Mouse (Mus musculus): ENCODE measurements around the gene Hoxb6.

Gene Hoxb6

DNA sequence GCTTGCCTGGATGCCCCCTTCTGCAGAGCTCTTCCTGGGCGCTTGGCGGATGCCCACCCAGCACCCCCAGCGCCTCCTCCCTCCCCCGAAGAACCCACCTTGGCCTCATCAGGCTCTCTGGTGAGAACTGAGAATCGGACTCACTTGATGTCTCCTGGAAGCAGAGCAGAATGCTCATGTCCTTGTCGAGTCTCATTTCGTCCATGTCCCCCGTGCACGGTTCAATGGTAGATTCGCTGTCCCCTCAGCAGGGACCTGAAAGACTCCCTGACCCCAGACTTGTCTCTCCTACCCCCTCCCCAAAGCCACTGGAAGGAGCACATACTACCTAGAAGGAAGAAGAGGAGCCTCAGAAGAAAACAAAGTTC lies 8.8 kb downstream of the Hoxb6 start:
- no peak for DNase-seq (ENCODE audit: low read depth)

DNA sequence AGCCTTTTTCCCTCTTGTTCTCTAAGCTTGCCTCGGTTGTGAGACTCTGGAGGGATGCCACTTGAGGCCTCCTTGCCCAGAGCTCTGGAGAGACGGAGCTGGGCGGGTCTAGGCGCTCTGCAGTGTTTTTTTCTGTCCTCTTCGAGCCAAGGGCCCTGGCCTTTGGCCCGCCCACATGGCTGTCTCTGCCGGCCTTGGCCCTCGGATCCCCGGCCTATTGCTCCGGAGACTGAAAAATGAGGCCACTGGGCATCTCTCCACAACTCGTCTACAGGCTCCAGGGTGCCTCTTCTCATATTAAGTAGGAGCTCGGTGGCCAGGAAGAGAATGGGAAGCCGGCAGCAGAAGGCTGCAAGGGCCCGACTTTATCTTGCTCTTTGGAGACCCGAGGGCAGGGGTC lies 9.6 kb downstream of the Hoxb6 start:
- DNase-seq (ENCODE audit: low read depth) = no peak

DNA sequence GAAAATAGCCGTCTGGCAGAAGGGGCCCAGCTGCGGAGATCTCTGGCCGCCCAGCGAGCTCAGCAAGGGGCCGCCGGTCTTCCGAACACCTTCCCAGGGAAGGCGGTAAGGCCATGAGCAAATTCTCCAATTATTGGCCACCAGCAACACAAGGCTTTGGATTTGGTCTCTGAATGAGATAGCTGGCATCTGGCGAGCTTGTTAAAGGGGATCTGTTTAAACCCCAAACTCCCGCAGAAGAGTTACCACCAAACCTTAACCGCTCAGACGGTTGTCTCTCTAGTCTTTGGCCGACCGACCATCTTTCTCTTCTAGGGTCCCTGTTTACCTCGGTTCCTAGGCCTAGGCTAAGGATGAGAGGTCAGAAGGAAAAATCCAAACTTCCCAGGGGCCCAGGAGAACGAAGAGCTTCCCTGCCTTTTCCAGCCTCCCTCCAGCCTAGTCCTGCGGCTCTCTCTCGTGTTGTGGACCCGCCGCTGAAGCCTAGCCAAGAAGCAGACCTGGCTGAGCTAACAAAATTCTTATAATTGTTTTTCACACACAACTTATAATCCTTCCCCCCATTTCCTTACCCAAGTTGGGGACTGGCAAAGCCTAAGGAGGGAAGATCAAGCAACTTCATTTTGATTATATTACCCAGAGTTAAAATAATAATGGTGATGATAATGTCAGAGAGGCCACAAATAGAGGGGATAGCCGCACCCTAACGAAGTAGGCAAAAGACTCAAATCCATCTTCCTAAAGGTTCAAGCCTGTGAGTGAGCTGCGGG lies 10.3 kb downstream of the Hoxb6 start:
- DNase-seq (ENCODE audit: low read depth) = no peak

DNA sequence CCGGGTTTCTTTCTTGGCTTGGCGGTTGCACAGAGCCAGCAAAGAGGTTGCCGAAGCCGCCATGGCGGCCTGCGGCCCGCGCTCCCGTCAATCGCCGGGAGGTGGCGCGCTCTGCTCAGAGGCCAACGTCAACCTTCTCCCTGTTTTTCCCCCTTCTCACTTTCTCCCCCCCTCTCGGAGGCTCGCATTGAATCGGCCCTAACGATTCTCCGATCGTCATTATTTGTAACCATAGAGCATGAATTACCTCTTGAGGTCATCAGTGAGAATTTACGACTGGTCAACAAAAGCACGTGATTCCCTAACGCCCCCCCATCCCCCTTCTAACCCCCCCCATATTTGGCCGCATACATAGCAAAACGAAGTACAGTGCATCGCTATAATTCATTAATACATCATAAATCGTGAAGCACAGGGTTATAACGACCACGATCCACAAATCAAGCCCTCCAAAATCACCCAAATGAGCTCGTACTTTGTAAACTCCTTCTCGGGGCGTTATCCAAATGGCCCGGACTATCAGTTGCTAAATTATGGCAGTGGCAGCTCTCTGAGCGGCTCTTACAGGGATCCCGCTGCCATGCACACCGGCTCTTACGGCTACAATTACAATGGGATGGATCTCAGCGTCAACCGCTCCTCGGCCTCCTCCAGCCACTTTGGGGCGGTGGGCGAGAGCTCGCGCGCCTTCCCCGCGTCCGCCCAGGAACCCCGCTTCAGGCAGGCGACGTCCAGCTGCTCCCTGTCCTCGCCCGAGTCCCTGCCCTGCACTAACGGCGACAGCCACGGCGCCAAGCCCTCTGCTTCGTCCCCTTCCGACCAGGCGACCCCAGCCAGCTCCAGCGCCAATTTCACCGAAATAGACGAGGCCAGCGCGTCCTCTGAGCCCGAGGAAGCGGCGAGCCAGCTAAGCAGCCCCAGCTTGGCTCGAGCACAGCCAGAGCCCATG lies 11.1 kb downstream of the Hoxb6 start, which contains the start of gene Hoxb5:
Hoxb5 (plus strand) TSS at position 186 of the 949 bp plus-strand sequence.
- DNase-seq (ENCODE audit: low read depth) = peak; percentile 19

- DNase-seq (ENCODE audit: low read depth) = no peak
These were observed 12.3 kb downstream of the Hoxb6 start for GRCm38 (mm10) chr11:96304381-96305195.

GRCm38 (mm10) chr11:96305505-96306182 lies 13.4 kb downstream of the Hoxb6 start:
- DNase-seq (ENCODE audit: low read depth) = no peak

DNA sequence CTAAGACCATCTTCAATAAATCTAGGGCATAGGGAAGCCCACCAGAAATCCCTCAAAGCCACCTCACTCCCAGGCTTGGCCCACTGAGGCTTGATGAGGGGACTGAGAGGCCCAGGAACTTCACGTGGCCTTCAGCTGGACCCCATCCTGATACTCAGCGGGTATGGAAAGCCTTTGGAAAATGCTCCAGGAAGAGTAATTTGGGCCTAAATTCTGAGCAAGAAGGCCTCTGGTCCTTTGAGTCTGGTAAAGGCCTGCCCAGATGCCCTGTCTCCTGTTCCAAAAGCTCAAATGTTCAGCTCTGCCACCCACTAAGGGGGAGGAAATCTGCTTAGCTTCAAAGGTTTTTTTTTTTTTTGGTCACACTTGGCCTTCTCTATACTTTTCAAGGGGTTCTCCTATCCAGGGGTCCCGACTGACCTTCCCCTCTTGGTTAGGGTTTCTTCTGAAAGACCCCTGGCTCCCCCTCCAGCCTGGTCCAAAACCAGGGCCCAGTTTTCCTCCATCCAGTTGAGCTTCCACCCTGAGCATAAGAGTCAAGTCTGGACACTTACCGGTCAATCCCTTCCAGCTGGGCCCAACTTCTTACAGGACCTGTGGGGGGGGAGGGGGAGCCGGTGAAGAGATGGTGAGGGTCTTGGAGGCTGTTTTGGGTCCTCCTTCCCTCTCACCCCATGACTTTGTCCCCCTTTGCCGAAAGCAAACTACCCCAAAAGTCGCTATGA lies 14.1 kb downstream of the Hoxb6 start:
- DNase-seq (ENCODE audit: low read depth) = no peak

DNA sequence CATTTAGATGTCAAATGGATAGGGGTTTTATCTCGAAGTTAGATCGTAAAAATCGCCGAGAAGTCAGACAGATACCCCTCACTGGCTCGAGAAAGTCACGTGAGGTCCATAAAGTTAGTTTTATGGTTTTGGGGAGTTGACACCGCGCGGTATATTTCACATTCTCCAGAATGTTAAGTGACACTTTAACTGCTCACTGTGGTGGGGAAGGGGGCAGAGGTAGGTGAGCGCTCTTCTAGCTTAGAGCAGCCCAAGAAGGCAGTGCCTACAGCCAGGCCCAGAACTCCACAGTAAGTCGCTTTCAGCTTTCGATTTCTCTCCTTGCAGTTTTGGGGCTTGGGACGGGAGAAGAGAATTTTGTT lies 14.6 kb downstream of the Hoxb6 start:
- DNase-seq (ENCODE audit: low read depth) = no peak

GRCm38 (mm10) chr11:96308763-96309162 lies 16.5 kb downstream of the Hoxb6 start:
- no peak for DNase-seq (ENCODE audit: low read depth)

DNA sequence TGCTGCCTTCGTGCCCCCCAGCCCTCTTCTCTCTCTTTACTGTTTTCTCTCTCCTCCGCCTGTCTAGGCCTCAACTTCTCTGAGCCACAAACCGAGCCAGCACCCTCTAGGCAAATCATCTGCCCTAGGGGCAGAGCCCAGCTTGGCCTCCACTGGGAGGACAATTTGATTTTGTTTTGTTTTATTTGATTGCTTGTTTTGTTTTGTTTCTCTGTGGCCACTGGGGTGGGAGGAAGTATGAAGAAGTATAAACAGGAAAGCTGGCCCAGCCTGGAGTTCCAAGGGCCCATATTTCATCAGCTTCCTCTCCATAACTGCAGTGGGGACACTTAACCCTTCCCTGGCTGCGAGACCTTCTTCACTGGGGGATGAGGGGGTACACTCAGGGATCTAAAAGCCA lies 17.0 kb downstream of the Hoxb6 start:
- no peak for DNase-seq (ENCODE audit: low read depth)

DNA sequence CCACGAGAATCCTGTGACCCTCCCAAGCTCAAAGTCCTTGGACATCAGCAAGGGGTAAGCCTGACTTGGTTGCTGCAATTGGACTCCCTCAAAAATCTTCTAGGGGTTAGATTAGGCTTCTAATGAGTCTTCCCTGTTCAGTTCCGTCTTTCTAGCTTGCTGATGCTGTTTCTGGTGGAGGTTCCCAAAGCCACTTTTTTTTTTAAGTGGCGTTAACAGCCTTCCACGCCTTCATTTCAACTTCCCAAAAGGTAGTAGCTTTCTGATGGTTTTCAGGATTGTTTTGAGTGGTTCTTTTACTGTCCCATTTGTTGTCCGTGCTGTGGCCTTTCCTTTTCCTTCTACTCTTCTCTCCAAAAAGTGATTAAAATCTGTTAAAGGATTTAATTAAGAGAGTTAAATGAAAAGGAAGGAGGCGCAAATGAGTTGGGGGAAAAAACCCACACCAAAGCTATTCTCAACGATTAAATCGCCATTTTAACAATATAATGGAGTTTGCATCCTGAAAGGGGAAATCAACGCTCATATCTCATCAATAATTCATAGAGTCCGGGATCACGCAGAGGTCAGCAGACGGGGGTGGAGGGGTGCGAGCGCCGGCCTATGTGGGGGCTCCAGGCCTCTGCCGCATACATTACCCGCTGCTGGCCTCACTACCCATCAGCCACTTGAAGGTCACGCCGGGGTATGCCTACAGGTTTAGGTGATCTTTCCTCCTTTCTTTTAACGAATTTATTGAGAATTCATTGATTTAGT lies 18.1 kb downstream of the Hoxb6 start:
- no peak for DNase-seq (ENCODE audit: low read depth)

- DNase-seq (ENCODE audit: low read depth) = no peak
These were observed 18.8 kb downstream of the Hoxb6 start for GRCm38 (mm10) chr11:96311097-96311496.

GRCm38 (mm10) chr11:96311520-96312417 lies 19.5 kb downstream of the Hoxb6 start:
- no peak for DNase-seq (ENCODE audit: low read depth)

DNA sequence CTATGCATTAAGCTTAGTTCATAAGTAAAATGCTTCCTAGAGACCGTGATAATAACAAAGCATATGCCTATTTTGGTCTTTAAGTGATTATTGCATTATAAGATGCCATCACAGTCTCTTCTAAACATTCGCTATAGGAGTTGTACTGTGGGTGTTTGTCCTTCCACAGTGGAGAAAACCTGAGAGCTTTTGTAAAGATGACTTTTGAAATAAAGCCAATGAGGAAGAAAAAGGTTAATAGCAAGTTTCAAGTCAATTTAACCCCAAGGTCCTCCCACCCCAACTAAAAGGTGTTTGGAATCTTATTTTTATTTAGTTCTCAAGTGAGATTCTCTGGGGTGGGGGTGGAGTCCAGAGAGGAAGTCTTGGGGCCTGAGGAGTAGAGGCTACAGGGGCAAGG lies 20.9 kb downstream of the Hoxb6 start:
- no peak for DNase-seq (ENCODE audit: low read depth)

GRCm38 (mm10) chr11:96313806-96314428 lies 21.6 kb downstream of the Hoxb6 start:
- no peak for DNase-seq (ENCODE audit: low read depth)

GRCm38 (mm10) chr11:96314671-96315343 lies 22.5 kb downstream of the Hoxb6 start:
- no peak for DNase-seq (ENCODE audit: low read depth)

DNA sequence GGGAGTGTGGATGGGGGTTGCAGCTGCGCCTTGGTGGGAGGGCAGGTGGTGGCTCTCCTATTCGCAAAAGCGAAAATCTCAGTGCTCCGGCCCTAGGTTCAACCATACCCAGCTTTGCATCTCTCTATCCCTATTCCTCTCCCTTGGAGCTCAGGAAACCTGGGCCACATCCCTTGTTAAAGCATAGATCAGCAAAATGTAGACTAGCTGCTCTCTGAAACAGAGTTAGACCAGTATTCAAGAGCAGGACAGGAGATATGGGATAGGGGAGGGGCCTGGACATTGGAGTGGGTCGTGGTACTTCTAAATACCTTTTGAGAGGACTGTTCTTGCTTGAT lies 23.0 kb downstream of the Hoxb6 start:
- no peak for DNase-seq (ENCODE audit: low read depth)

Data from c-Kit-positive CD71-positive TER-119-negative erythroid progenitor cells, embryonic 14.5 days (primary cell).